Mouse (Mus musculus): ENCODE results near the gene Dnm2.

- no peak for TF ChIP-seq CTCF (IDR thresholded peaks at IDR 0.05; ENCODE audit: low read depth, low read length)
- TF ChIP-seq POLR2A (IDR thresholded peaks at IDR 0.05; ENCODE audit: borderline replicate concordance, low read depth, low read length): no peak
These were observed 20.5 kb downstream of the Dnm2 start for GRCm38 (mm10) chr9:21445081-21445744.
